Mouse (Mus musculus): ENCODE data around the gene Sarnp.

Gene Sarnp

GRCm38 (mm10) chr10:128817033-128817432 lies at the start of gene Sarnp:
Gene Sarnp, plus strand, starts transcription at chr10:128817333.
- DNase-seq (ENCODE audit: extremely low spot score, low read depth, low spot score), result no peak

- no peak for DNase-seq (ENCODE audit: extremely low spot score, low read depth, low spot score)
Measured at GRCm38 (mm10) chr10:128772895-128773294, 44.2 kb upstream of the Sarnp start.

- no peak for DNase-seq (ENCODE audit: extremely low spot score, low read depth, low spot score)
Measured at GRCm38 (mm10) chr10:128773685-128774084, 43.4 kb upstream of the Sarnp start.

- no peak for DNase-seq (ENCODE audit: extremely low spot score, low read depth, low spot score)
Measured at GRCm38 (mm10) chr10:128778441-128778840, 38.7 kb upstream of the Sarnp start.

GRCm38 (mm10) chr10:128779011-128779795 lies 37.9 kb upstream of the Sarnp start:
- peak; percentile 70 for DNase-seq (ENCODE audit: extremely low spot score, low read depth, low spot score)

- DNase-seq (ENCODE audit: extremely low spot score, low read depth, low spot score), result no peak
Measured at GRCm38 (mm10) chr10:128780200-128780599, 36.9 kb upstream of the Sarnp start.

GRCm38 (mm10) chr10:128790398-128791124 lies 26.6 kb upstream of the Sarnp start, which contains the start of gene Mmp19:
Gene Mmp19, plus strand, starts transcription at chr10:128790910.
- no peak for DNase-seq (ENCODE audit: extremely low spot score, low read depth, low spot score)

GRCm38 (mm10) chr10:128792041-128792440 lies 25.1 kb upstream of the Sarnp start:
- DNase-seq (ENCODE audit: extremely low spot score, low read depth, low spot score), result no peak

- no peak for DNase-seq (ENCODE audit: extremely low spot score, low read depth, low spot score)
Measured at GRCm38 (mm10) chr10:128793258-128793657, 23.9 kb upstream of the Sarnp start.

GRCm38 (mm10) chr10:128794391-128794790 lies 22.7 kb upstream of the Sarnp start:
- no peak for DNase-seq (ENCODE audit: extremely low spot score, low read depth, low spot score)

GRCm38 (mm10) chr10:128795581-128795980 lies 21.6 kb upstream of the Sarnp start:
- no peak for DNase-seq (ENCODE audit: extremely low spot score, low read depth, low spot score)

- no peak for DNase-seq (ENCODE audit: extremely low spot score, low read depth, low spot score)
Measured at GRCm38 (mm10) chr10:128798676-128799075, 18.5 kb upstream of the Sarnp start.

GRCm38 (mm10) chr10:128801981-128802495 lies 15.1 kb upstream of the Sarnp start:
- DNase-seq (ENCODE audit: extremely low spot score, low read depth, low spot score), result no peak

GRCm38 (mm10) chr10:128802956-128803355 lies 14.2 kb upstream of the Sarnp start:
- DNase-seq (ENCODE audit: extremely low spot score, low read depth, low spot score), result no peak

GRCm38 (mm10) chr10:128803361-128803760 lies 13.8 kb upstream of the Sarnp start:
- DNase-seq (ENCODE audit: extremely low spot score, low read depth, low spot score), result no peak

- DNase-seq (ENCODE audit: extremely low spot score, low read depth, low spot score), result no peak
Measured at GRCm38 (mm10) chr10:128803771-128804270, 13.3 kb upstream of the Sarnp start, which contains the start of gene Dnajc14. Gene Dnajc14, plus strand, starts transcription at chr10:128804062.

GRCm38 (mm10) chr10:128804271-128805091 lies 12.7 kb upstream of the Sarnp start, which contains the start of gene Tmem198b:
Gene Tmem198b, minus strand, starts transcription at chr10:128804370.
- peak; percentile 62 for DNase-seq (ENCODE audit: extremely low spot score, low read depth, low spot score)

GRCm38 (mm10) chr10:128805092-128806000 lies 11.8 kb upstream of the Sarnp start:
- peak; percentile 66 for DNase-seq (ENCODE audit: extremely low spot score, low read depth, low spot score)

- DNase-seq (ENCODE audit: extremely low spot score, low read depth, low spot score), result no peak
Measured at GRCm38 (mm10) chr10:128806086-128806485, 11.0 kb upstream of the Sarnp start.

GRCm38 (mm10) chr10:128807018-128807417 lies 10.1 kb upstream of the Sarnp start:
- no peak for DNase-seq (ENCODE audit: extremely low spot score, low read depth, low spot score)
